Mouse (Mus musculus) frontal cortex, postnatal 10 days (tissue): ENCODE results near the gene Kat2b.
"Not testable (repeated sequence)": the region's sequence is repeated elsewhere in the genome, so short reads cannot be mapped to it uniquely, and the experiment has no call there.

Experiments
- DNase-seq, 2 experiments: peaks; one replicate each; pipeline ENCODE4 v3.0.0; 2022; ENCODE audit warnings: low spot score in 2 of 2, mixed read lengths in 1 of 2

Kat2b gene

GRCm38 (mm10) chr17:53596941-53597790 lies 30.5 kb downstream of the Kat2b start:
- DNase-seq = no peak

- no peak for DNase-seq
Measured at GRCm38 (mm10) chr17:53598571-53598970, 31.9 kb downstream of the Kat2b start.

GRCm38 (mm10) chr17:53603236-53603635 lies 36.6 kb downstream of the Kat2b start:
- DNase-seq = not testable (repeated sequence)

GRCm38 (mm10) chr17:53606082-53606481 lies 39.4 kb downstream of the Kat2b start:
- not testable (repeated sequence) for DNase-seq

GRCm38 (mm10) chr17:53608924-53609323 lies 42.3 kb downstream of the Kat2b start:
- DNase-seq = not testable (repeated sequence)

- DNase-seq = no peak
Measured at GRCm38 (mm10) chr17:53617295-53617957, 50.8 kb downstream of the Kat2b start.

GRCm38 (mm10) chr17:53618369-53618768 lies 51.7 kb downstream of the Kat2b start:
- no peak for DNase-seq

- no peak for DNase-seq
Measured at GRCm38 (mm10) chr17:53619391-53619790, 52.7 kb downstream of the Kat2b start.

GRCm38 (mm10) chr17:53620611-53621010 lies 54.0 kb downstream of the Kat2b start:
- DNase-seq = no peak

GRCm38 (mm10) chr17:53622125-53622524 lies 55.5 kb downstream of the Kat2b start:
- DNase-seq = no peak

GRCm38 (mm10) chr17:53623762-53624161 lies 57.1 kb downstream of the Kat2b start:
- no peak for DNase-seq

GRCm38 (mm10) chr17:53626160-53626559 lies 59.5 kb downstream of the Kat2b start:
- DNase-seq = no peak

- no peak for DNase-seq
Measured at GRCm38 (mm10) chr17:53627497-53627896, 60.8 kb downstream of the Kat2b start.

GRCm38 (mm10) chr17:53628131-53628530 lies 61.5 kb downstream of the Kat2b start:
- DNase-seq = no peak

GRCm38 (mm10) chr17:53631344-53631743 lies 64.7 kb downstream of the Kat2b start:
- DNase-seq = no peak

- DNase-seq = no peak
Measured at GRCm38 (mm10) chr17:53643360-53643759, 76.7 kb downstream of the Kat2b start.

GRCm38 (mm10) chr17:53650251-53650661 lies 83.6 kb downstream of the Kat2b start:
- DNase-seq = no peak

GRCm38 (mm10) chr17:53654596-53654995 lies 87.9 kb downstream of the Kat2b start:
- no peak for DNase-seq

- no peak for DNase-seq
Measured at GRCm38 (mm10) chr17:53655081-53655480, 88.4 kb downstream of the Kat2b start.

GRCm38 (mm10) chr17:53655959-53656358 lies 89.3 kb downstream of the Kat2b start:
- no peak for DNase-seq

GRCm38 (mm10) chr17:53656369-53656860 lies 89.8 kb downstream of the Kat2b start:
- DNase-seq = no peak

- not testable (repeated sequence) for DNase-seq
Measured at GRCm38 (mm10) chr17:53657391-53657790, 90.7 kb downstream of the Kat2b start.

- no peak for DNase-seq
Measured at GRCm38 (mm10) chr17:53658668-53659067, 92.0 kb downstream of the Kat2b start.
